Mouse (Mus musculus): ENCODE data around the gene Cmc1.

- TF ChIP-seq CTCF (IDR thresholded peaks at IDR 0.05; ENCODE audit: control insufficient read depth, insufficient read depth, insufficient read length) (no peak), MAX (IDR thresholded peaks at IDR 0.05) (no peak), FOSL1 (IDR thresholded peaks at IDR 0.05; ENCODE audit: insufficient read depth, low read length, poor library complexity, severe bottlenecking) (no peak)
These were observed 26.7 kb upstream of the Cmc1 start for GRCm38 (mm10) chr9:118176687-118177086.
